Mouse (Mus musculus): ENCODE data around the gene Clic4. TPM values are rescaled to one million over a fixed set of nuclear protein-coding genes. Genes with fewer than 3 reads are reported as not detected.
A peak's percentile ranks its signal among the peaks of the same experiment; 100 is the strongest.

The Clic4 gene
- total and polyA plus RNA-seq, 3 experiments, result 148 to 249 (median 248) TPM

GRCm38 (mm10) chr4:135266987-135267386 lies 5.6 kb downstream of the Clic4 start:
- peaks cover 9% of the 10 kb centered on the region; the same call in 1 of the 2 replicates for H3K79me2 ChIP-seq (replicated peaks; ENCODE audit: control insufficient read depth, insufficient read depth, low read length)
- peak overlapping the region; percentile 23 for H3K4me3 ChIP-seq
- peak; percentile 82 for TF ChIP-seq EP300 (IDR thresholded peaks at IDR 0.05; ENCODE audit: insufficient read depth, low read depth, low read length)
- peak; percentile 44; the same call in 1 of the 2 replicates for TF ChIP-seq POLR2A (IDR thresholded peaks at IDR 0.05; ENCODE audit: insufficient read depth, low read depth, low read length)
- TF ChIP-seq CTCF (IDR thresholded peaks at IDR 0.05), result no peak
- intact Hi-C loops (cut with DNase I), result loop anchor here (10.0 kb wide), 1 partner anchor 342 kb away; the partner anchor contains the start of gene Rsrp1
- H3K27ac ChIP-seq, result peak overlapping the region; percentile 71
- DNase-seq, result peak; percentile 67 to 74
- 1% methylated on average over 9 of the region's 9 CpGs for WGBS
- peak overlapping the region; percentile 63 for H3K9ac ChIP-seq (ENCODE audit: low read depth, low read length)
- peaks cover 26% of the 10 kb centered on the region for H3K4me1 ChIP-seq (ENCODE audit: control insufficient read depth, insufficient read depth, low read length)
- no peaks in the 10 kb centered on the region for H3K27me3 ChIP-seq (ENCODE audit: control insufficient read depth, insufficient read depth, low read length)
- H3K36me3 ChIP-seq (ENCODE audit: control insufficient read depth, insufficient read depth, low read length), result peaks cover 43% of the 10 kb centered on the region

- Histone ChIP-seq H3K9ac (ENCODE audit: low read depth, low read length) (peak overlapping the region; percentile 28), H3K27me3 (ENCODE audit: control insufficient read depth, insufficient read depth, low read length) (no peaks in the 10 kb centered on the region), H3K79me2 (replicated peaks; ENCODE audit: control insufficient read depth, insufficient read depth, low read length) (peaks cover 9% of the 10 kb centered on the region), H3K4me3 (no peak overlapping the region), H3K4me1 (ENCODE audit: control insufficient read depth, insufficient read depth, low read length) (peaks cover 24% of the 10 kb centered on the region), H3K27ac (peak overlapping the region; percentile 53), H3K36me3 (ENCODE audit: control insufficient read depth, insufficient read depth, low read length) (peaks cover 46% of the 10 kb centered on the region)
- intact Hi-C loops (cut with DNase I), result loop anchor here (10.0 kb wide), 1 partner anchor 336 kb away; the partner anchor contains the start of gene Rsrp1
- WGBS, result 55% methylated on average over 4 of the region's 4 CpGs
- TF ChIP-seq POLR2A (IDR thresholded peaks at IDR 0.05; ENCODE audit: insufficient read depth, low read depth, low read length) (no peak), EP300 (IDR thresholded peaks at IDR 0.05; ENCODE audit: insufficient read depth, low read depth, low read length) (no peak), CTCF (IDR thresholded peaks at IDR 0.05) (no peak)
- no peak for DNase-seq
Observed at GRCm38 (mm10) chr4:135260434-135260833, 12.2 kb downstream of the Clic4 start.

- no peak for DNase-seq
- WGBS, result 13% methylated on average over 7 of the region's 7 CpGs
- Histone ChIP-seq H3K4me1 (ENCODE audit: control insufficient read depth, insufficient read depth, low read length) (peaks cover 35% of the 10 kb centered on the region), H3K79me2 (replicated peaks; ENCODE audit: control insufficient read depth, insufficient read depth, low read length) (peaks cover 5% of the 10 kb centered on the region), H3K36me3 (ENCODE audit: control insufficient read depth, insufficient read depth, low read length) (peaks cover 51% of the 10 kb centered on the region), H3K27ac (peak overlapping the region; percentile 77), H3K27me3 (ENCODE audit: control insufficient read depth, insufficient read depth, low read length) (no peaks in the 10 kb centered on the region), H3K4me3 (peak overlapping the region; percentile 11; the same call in 1 of the 2 replicates), H3K9ac (ENCODE audit: low read depth, low read length) (peak overlapping the region; percentile 36)
- intact Hi-C loops (cut with DNase I), result no loop called here
- TF ChIP-seq POLR2A (IDR thresholded peaks at IDR 0.05; ENCODE audit: insufficient read depth, low read depth, low read length), result no peak
- TF ChIP-seq EP300 (IDR thresholded peaks at IDR 0.05; ENCODE audit: insufficient read depth, low read depth, low read length), result no peak
- TF ChIP-seq CTCF (IDR thresholded peaks at IDR 0.05), result no peak
Observed at GRCm38 (mm10) chr4:135258521-135258920, 14.1 kb downstream of the Clic4 start.

GRCm38 (mm10) chr4:135257881-135258476 lies 14.6 kb downstream of the Clic4 start:
- Histone ChIP-seq H3K9ac (ENCODE audit: low read depth, low read length) (peak overlapping the region; percentile 36), H3K4me3 (peak overlapping the region; percentile 11; the same call in 1 of the 2 replicates), H3K27ac (peak overlapping the region; percentile 77), H3K36me3 (ENCODE audit: control insufficient read depth, insufficient read depth, low read length) (peaks cover 57% of the 10 kb centered on the region), H3K79me2 (replicated peaks; ENCODE audit: control insufficient read depth, insufficient read depth, low read length) (peaks cover 5% of the 10 kb centered on the region), H3K27me3 (ENCODE audit: control insufficient read depth, insufficient read depth, low read length) (no peaks in the 10 kb centered on the region), H3K4me1 (ENCODE audit: control insufficient read depth, insufficient read depth, low read length) (peaks cover 39% of the 10 kb centered on the region)
- intact Hi-C loops (cut with DNase I), result no loop called here
- no peak for TF ChIP-seq CTCF (IDR thresholded peaks at IDR 0.05)
- TF ChIP-seq POLR2A (IDR thresholded peaks at IDR 0.05; ENCODE audit: insufficient read depth, low read depth, low read length), result no peak
- no peak for TF ChIP-seq EP300 (IDR thresholded peaks at IDR 0.05; ENCODE audit: insufficient read depth, low read depth, low read length)
- 13% methylated on average over 9 of the region's 9 CpGs for WGBS
- DNase-seq, result no peak

GRCm38 (mm10) chr4:135256536-135257450 lies 15.8 kb downstream of the Clic4 start:
- Histone ChIP-seq H3K9ac (ENCODE audit: low read depth, low read length) (peak overlapping the region; percentile 46), H3K79me2 (replicated peaks; ENCODE audit: control insufficient read depth, insufficient read depth, low read length) (peaks cover 5% of the 10 kb centered on the region), H3K36me3 (ENCODE audit: control insufficient read depth, insufficient read depth, low read length) (peaks cover 62% of the 10 kb centered on the region), H3K27me3 (ENCODE audit: control insufficient read depth, insufficient read depth, low read length) (no peaks in the 10 kb centered on the region), H3K27ac (peak overlapping the region; percentile 74), H3K4me1 (ENCODE audit: control insufficient read depth, insufficient read depth, low read length) (peaks cover 40% of the 10 kb centered on the region), H3K4me3 (no peak overlapping the region)
- 43% methylated on average over 11 of the region's 11 CpGs for WGBS
- TF ChIP-seq EP300 (IDR thresholded peaks at IDR 0.05; ENCODE audit: insufficient read depth, low read depth, low read length) (no peak), CTCF (IDR thresholded peaks at IDR 0.05) (no peak), POLR2A (IDR thresholded peaks at IDR 0.05; ENCODE audit: insufficient read depth, low read depth, low read length) (no peak)
- DNase-seq, result no peak
- intact Hi-C loops (cut with DNase I), result no loop called here
